Mouse (Mus musculus) bone marrow, adult 2 months (tissue): ENCODE measurements around the gene Naif1.

Source experiments
- CTCF ChIP-seq: fragments of 200-500 bp; IDR thresholded peaks from 2 replicates; pipeline ENCODE4 v1.5.1; 2011; ENCODE audit warnings: low read length, control low read depth; ENCODE audit not compliant: control insufficient read depth, insufficient read depth
- POLR2A ChIP-seq: fragments of 200-500 bp; IDR thresholded peaks from 2 replicates; pipeline ENCODE4 v1.6.1; 2011; ENCODE audit warnings: low read depth, mild to moderate bottlenecking, control low read depth, low read length, borderline replicate concordance; ENCODE audit not compliant: control insufficient read depth

- TF ChIP-seq CTCF (no peak), POLR2A (no peak)
These were observed 22.5 kb upstream of the Naif1 start for GRCm38 (mm10) chr2:32427720-32428119.
